Mouse (Mus musculus) midbrain, embryonic 15.5 days (tissue): ENCODE measurements around the gene Gm29427. TPM values are rescaled to one million over a fixed set of nuclear protein-coding genes. Genes with fewer than 3 reads are reported as not detected.

ENCODE experiments used
- polyA plus RNA-seq: library from polyadenylated mRNA; unstranded; fragments of >200 nt; fragmentation: Nextera tagmentation; extraction: Ambion mirVana; gene quantifications from 2 replicates; pipeline ENCODE4 v1.2.1, GENCODE M21; 2015

Gm29427 gene
- polyA plus RNA-seq, 1 experiment from 2014 or later, result not detected

Other genes starting within 250 kb of the Gm29427 start
- gene Zp3r, start 86.2 kb downstream of the Gm29427 start, polyA plus RNA-seq, result not detected in 2 replicates
- not detected in 2 replicates for gene C4bp, start 54.2 kb downstream of the Gm29427 start, polyA plus RNA-seq
- gene Yod1, start 1.5 kb upstream of the Gm29427 start, polyA plus RNA-seq, result 17.6 TPM in 2 replicates
- gene Pfkfb2, start 13.5 kb upstream of the Gm29427 start, polyA plus RNA-seq, result 22.2 and 25.5 TPM in 2 replicates
- gene AA986860, start 16.2 kb upstream of the Gm29427 start, polyA plus RNA-seq, result 0.26 and 0.56 TPM in 2 replicates
- gene Fcamr, start 85.1 kb upstream of the Gm29427 start, polyA plus RNA-seq, result not detected in 2 replicates
- not detected in 2 replicates for gene Pigr, start 110.9 kb upstream of the Gm29427 start, polyA plus RNA-seq
- 0.63 and 0.72 TPM in 2 replicates for gene Fcmr, start 149.9 kb upstream of the Gm29427 start, polyA plus RNA-seq
- gene Il24, start 171.7 kb upstream of the Gm29427 start, polyA plus RNA-seq, result not detected in 2 replicates
- gene Il20, start 195.7 kb upstream of the Gm29427 start, polyA plus RNA-seq, result not detected in 2 replicates
- not detected in 2 replicates for gene Il19, start 224.3 kb upstream of the Gm29427 start, polyA plus RNA-seq